Mouse (Mus musculus): ENCODE measurements around the gene Gm4707.

GRCm38 (mm10) chr17:71417008-71417407, 42.7 kb downstream of the Gm4707 start:
- TF ChIP-seq E2F4 (IDR thresholded peaks at IDR 0.05; ENCODE audit: insufficient read depth) (no peak), SRF (IDR thresholded peaks at IDR 0.05; ENCODE audit: control insufficient read depth, insufficient read length, low read depth) (no peak), REST (IDR thresholded peaks at IDR 0.05; ENCODE audit: insufficient read depth, insufficient read length) (no peak), POLR2AphosphoS2 (IDR thresholded peaks at IDR 0.05; ENCODE audit: insufficient read length, low read depth) (no peak), MYOD1 (IDR thresholded peaks at IDR 0.05; ENCODE audit: control insufficient read depth in 1 of 3, insufficient read length in 2 of 3, low read depth in 2 of 3) (no peak), POLR2A (IDR thresholded peaks at IDR 0.05; ENCODE audit: insufficient read length, low read depth) (no peak), USF1 (IDR thresholded peaks at IDR 0.05; ENCODE audit: low read depth) (no peak), TCF12 (IDR thresholded peaks at IDR 0.05; ENCODE audit: insufficient read depth, poor library complexity, severe bottlenecking) (no peak), MYOG (IDR thresholded peaks at IDR 0.05; ENCODE audit: control insufficient read depth in 1 of 3, insufficient read depth in 1 of 3, insufficient read length in 2 of 3, low read depth in 2 of 3) (no peak), CEBPB (IDR thresholded peaks at IDR 0.05; ENCODE audit: insufficient read depth, poor library complexity, severe bottlenecking) (no peak), TCF3 (IDR thresholded peaks at IDR 0.05; ENCODE audit: insufficient read length, low read depth) (no peak)

Data from myocyte (in vitro differentiated cells).